Mouse (Mus musculus) liver, embryonic 14.5 days (tissue): ENCODE measurements around the gene Tmppe. TPM values are rescaled to one million over a fixed set of nuclear protein-coding genes. Genes with fewer than 3 reads are reported as not detected.
A peak's percentile ranks its signal among the peaks of the same experiment; 100 is the strongest.

ENCODE experiments used
- ATAC-seq: fragments of 200-750 bp; cut with Nextera tagmentation; 2 replicates; pipeline ENCODE4 v1.8.0; 2017; ENCODE audit warnings: moderate number of reproducible peaks, mild to moderate bottlenecking, moderate library complexity; ENCODE audit not compliant: insufficient read depth
- DNase-seq, 3 experiments: peaks; one replicate each; pipeline ENCODE4 v3.0.0-alpha.2; 2012 to 2013; ENCODE audit warnings: low read depth in 3 of 3, low spot score in 3 of 3
- H3K27ac ChIP-seq: fragments of 300-500 bp; sonication (generic); 2 replicates; pipeline ENCODE4 v1.5.1; 2014; ENCODE audit warnings: moderate library complexity, mild to moderate bottlenecking, control low read depth, inconsistent platforms
- H3K27me3 ChIP-seq: fragments of 300-500 bp; sonication (generic); 2 replicates; pipeline ENCODE4 v1.6.1; 2014; ENCODE audit warnings: mild to moderate bottlenecking, low read length, moderate library complexity; ENCODE audit not compliant: control insufficient read depth, insufficient read depth
- H3K36me3 ChIP-seq: fragments of 300-500 bp; sonication (generic); replicated peaks from 2 replicates; pipeline ENCODE4 v1.6.1; 2014; ENCODE audit warnings: low read depth; ENCODE audit not compliant: control insufficient read depth, insufficient read depth
- H3K4me1 ChIP-seq, 2 experiments: fragments of 200-500 bp in 1 of 2; fragments of 300-500 bp in 1 of 2; sonication (generic) in 1 of 2; replicated peaks; 2 replicates each; pipeline ENCODE4 v1.6.1; 2012 to 2014; ENCODE audit warnings: antibody characterized with exemption in 1 of 2, inconsistent platforms in 1 of 2, low read length in 1 of 2; ENCODE audit not compliant: control insufficient read depth in 2 of 2, insufficient read depth in 2 of 2
- H3K4me2 ChIP-seq: fragments of 300-500 bp; sonication (generic); 2 replicates; pipeline ENCODE4 v1.6.1; 2014; ENCODE audit warnings: low read depth, mild to moderate bottlenecking, control low read depth, moderate library complexity
- H3K4me3 ChIP-seq, 2 experiments: fragments of 200-500 bp in 1 of 2; fragments of 300-500 bp in 1 of 2; sonication (generic) in 1 of 2; 2 replicates each; pipeline ENCODE4 v1.5.1; 2012 to 2014; ENCODE audit warnings: low read depth in 2 of 2, low read length in 2 of 2, mild to moderate bottlenecking in 2 of 2, control low read depth in 1 of 2, inconsistent platforms in 1 of 2, moderate library complexity in 1 of 2; ENCODE audit not compliant: insufficient read depth in 1 of 2
- H3K9ac ChIP-seq: fragments of 300-500 bp; sonication (generic); replicated peaks from 2 replicates; pipeline ENCODE4 v1.6.1; 2014; ENCODE audit warnings: mild to moderate bottlenecking, control low read depth, moderate library complexity
- H3K9me3 ChIP-seq: fragments of 300-500 bp; sonication (generic); 2 replicates; pipeline ENCODE4 v1.6.1; 2016; ENCODE audit warnings: low read length, mixed read lengths; ENCODE audit not compliant: control insufficient read depth
- CTCF ChIP-seq: IDR thresholded peaks from 2 replicates; pipeline ENCODE4 v1.5.1; 2016; ENCODE audit warnings: antibody characterized with exemption, low read depth, control low read depth
- EP300 ChIP-seq: IDR thresholded peaks from 2 replicates; pipeline ENCODE4 v1.6.1; 2016; ENCODE audit warnings: antibody characterized with exemption, low read depth
- WGBS: fragments of 180-500 bp; shearing (Covaris S2); extraction: QIAGEN DNeasy Blood & Tissue Kit; methylation state at CpG from one replicate; pipeline ENCODE4 v1.1.7; 2014; ENCODE audit not compliant: insufficient replicate concordance; 5-methylcytosine and 5-hydroxymethylcytosine counted together
- polyA plus RNA-seq, 2 experiments: library from polyadenylated mRNA; depleted of rRNA in 1 of 2; stranded (reverse) in 1 of 2; unstranded in 1 of 2; fragments of >200 nt; fragmentation: Nextera tagmentation in 1 of 2; extraction: Ambion mirVana in 1 of 2; gene quantifications; 2 replicates each; pipeline versions ENCODE4 v1.2.1 to v1.2.3; 2012 to 2014

Tmppe gene
- polyA plus RNA-seq, 2 experiments, result 0.36 to 1.2 TPM

DNA sequence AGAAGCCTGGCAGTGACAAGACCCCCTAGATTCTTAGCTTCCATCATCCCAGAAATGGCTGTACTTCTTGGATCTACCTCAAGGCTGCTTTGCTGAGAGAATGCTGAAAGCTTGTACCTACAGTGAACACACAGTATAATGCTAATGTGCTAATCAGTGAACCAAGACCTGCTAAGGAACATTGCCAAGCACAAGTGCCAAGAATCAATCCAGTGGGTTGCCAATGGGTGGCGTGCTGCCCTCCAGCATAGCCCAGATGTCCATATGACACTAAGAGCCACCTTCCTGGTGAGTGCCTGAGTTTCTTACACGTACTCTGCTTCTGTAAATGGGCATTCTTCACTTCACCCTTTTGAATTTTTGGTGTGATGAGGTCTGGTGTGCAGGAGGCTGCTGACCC lies 6.8 kb downstream of the Tmppe start:
- WGBS, result 64% methylated on average over 2 of the region's 2 CpGs
- Histone ChIP-seq H3K9ac (no peak overlapping the region), H3K4me3 (no peak overlapping the region), H3K27ac (no peak overlapping the region), H3K27me3 (no peaks in the 10 kb centered on the region), H3K36me3 (peaks cover 5% of the 10 kb centered on the region), H3K4me1 (no peaks in the 10 kb centered on the region), H3K9me3 (no peaks in the 10 kb centered on the region), H3K4me2 (no peak overlapping the region)
- DNase-seq, result no peak
- no peak for ATAC-seq
- TF ChIP-seq EP300 (no peak), CTCF (no peak)

DNA sequence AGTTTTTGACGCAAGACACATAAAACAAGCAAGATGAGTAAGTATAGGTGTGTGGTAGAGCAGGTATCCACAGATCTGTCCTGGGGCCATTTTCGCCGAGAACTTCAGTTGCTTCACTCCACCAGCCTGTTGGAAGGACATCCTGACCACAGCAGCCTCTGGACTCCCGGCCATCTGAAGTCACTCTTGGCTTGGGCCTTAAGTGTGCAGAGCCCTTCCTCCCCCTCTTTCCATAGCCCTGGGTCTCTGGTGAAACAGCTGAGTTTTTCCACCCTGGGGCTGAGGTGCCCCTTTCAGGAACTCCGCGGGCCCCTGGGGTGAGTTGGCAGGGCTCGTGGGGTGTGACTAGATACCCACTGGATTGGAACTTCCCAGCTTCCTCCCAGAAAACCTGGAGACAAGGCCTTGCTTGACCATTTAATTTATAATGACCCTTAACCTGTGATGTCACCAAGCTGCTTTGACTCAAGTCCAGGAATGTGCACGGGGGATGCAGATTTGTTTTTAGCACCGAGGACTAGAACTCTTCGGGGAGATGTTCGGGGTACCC lies 9.5 kb downstream of the Tmppe start:
- DNase-seq (no peak), ATAC-seq (no peak)
- 0 out of 2 replicates have a peak, but pooled peaks cover 3% of the 10 kb centered on the region for H3K36me3 ChIP-seq
- no peak overlapping the region for H3K4me3 ChIP-seq
- no peaks in the 10 kb centered on the region for H3K27me3 ChIP-seq
- H3K4me2 ChIP-seq, result no peak overlapping the region
- H3K27ac ChIP-seq, result no peak overlapping the region
- TF ChIP-seq CTCF (no peak), EP300 (no peak)
- no peak overlapping the region for H3K9ac ChIP-seq
- 85% methylated on average over 11 of the region's 11 CpGs for WGBS
- no peaks in the 10 kb centered on the region for H3K9me3 ChIP-seq
- H3K4me1 ChIP-seq, result no peaks in the 10 kb centered on the region

DNA sequence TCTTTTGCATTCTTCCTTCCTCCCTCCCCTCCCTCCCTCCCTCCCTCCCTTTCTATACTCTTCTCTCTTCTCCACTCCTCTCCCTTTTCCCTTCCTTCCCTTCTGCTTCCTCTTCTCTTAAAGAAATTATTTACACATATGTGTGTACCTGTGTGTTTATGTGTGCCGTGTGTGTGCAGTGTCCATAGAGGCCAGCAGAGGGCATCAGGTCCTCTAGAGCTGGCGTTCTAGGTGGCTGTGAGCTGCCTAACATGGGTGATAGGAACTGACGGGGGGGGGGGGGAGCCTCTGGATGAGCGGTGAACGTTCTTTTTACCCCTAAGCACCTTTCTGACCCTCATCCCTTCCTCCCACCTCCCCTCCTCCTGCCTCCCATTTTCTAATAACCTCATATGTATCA lies 10.4 kb downstream of the Tmppe start:
- no peaks in the 10 kb centered on the region for H3K4me1 ChIP-seq
- H3K27ac ChIP-seq, result no peak overlapping the region
- no peak overlapping the region for H3K4me2 ChIP-seq
- DNase-seq (no peak), ATAC-seq (no peak)
- H3K36me3 ChIP-seq, result no peaks in the 10 kb centered on the region
- no peaks in the 10 kb centered on the region for H3K27me3 ChIP-seq
- TF ChIP-seq CTCF (0 out of 2 replicates have a peak, but pooled peaks have one; percentile 19), EP300 (no peak)
- H3K4me3 ChIP-seq, result no peak overlapping the region
- no peaks in the 10 kb centered on the region for H3K9me3 ChIP-seq
- no peak overlapping the region for H3K9ac ChIP-seq
- WGBS, result 90% methylated on average over 5 of the region's 5 CpGs

DNA sequence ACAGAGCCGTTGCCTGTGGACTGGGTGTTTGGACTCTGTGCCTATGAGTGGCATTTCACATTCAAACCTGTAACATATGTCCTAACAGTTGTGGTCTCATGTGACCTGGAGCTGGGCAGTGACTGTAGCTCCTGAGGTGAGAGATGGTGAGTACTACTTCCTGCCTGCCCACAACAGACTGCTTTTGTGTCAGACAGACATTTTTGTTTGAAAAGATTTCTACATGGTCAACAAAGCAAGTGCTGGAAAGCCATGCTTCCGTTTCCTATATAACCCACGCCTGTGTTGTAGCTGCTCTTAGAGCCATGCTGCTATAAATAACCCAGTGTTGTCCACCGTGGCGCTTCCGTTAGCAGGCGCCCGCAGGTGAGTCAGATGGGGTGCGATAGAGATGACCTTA lies 11.5 kb downstream of the Tmppe start:
- no peaks in the 10 kb centered on the region for H3K27me3 ChIP-seq
- no peak overlapping the region for H3K4me3 ChIP-seq
- no peak overlapping the region for H3K27ac ChIP-seq
- no peak for DNase-seq
- H3K9me3 ChIP-seq, result no peaks in the 10 kb centered on the region
- ATAC-seq, result no peak
- H3K9ac ChIP-seq, result no peak overlapping the region
- H3K4me1 ChIP-seq, result peaks cover 0 to 2% of the 10 kb centered on the region in 2 experiments; a peak in 1 of 4 replicates
- H3K4me2 ChIP-seq, result no peak overlapping the region
- H3K36me3 ChIP-seq, result no peaks in the 10 kb centered on the region
- TF ChIP-seq CTCF, result no peak
- TF ChIP-seq EP300, result no peak
- 71% methylated on average over 9 of the region's 9 CpGs for WGBS

GRCm38 (mm10) chr9:114413866-114414265 lies 13.0 kb downstream of the Tmppe start:
- 79% methylated on average over 12 of the region's 12 CpGs for WGBS

More at GRCm38 (mm10) chr9:114413866-114414265, 13.0 kb downstream of the Tmppe start:
- TF ChIP-seq EP300 (no peak), CTCF (no peak)
- H3K27me3 ChIP-seq, result no peaks in the 10 kb centered on the region
- H3K36me3 ChIP-seq, result no peaks in the 10 kb centered on the region
- no peak overlapping the region for H3K9ac ChIP-seq
- no peak overlapping the region for H3K4me3 ChIP-seq
- no peaks in the 10 kb centered on the region for H3K9me3 ChIP-seq
- DNase-seq (no peak), ATAC-seq (no peak)
- H3K27ac ChIP-seq, result no peak overlapping the region
- no peak overlapping the region for H3K4me2 ChIP-seq
- peaks cover 0 to 3% of the 10 kb centered on the region in 2 experiments; a peak in 1 of 4 replicates for H3K4me1 ChIP-seq
